Mouse (Mus musculus): ENCODE data around the gene Prune2. TPM values are rescaled to one million over a fixed set of nuclear protein-coding genes. Genes with fewer than 3 reads are reported as not detected.
"Not testable (repeated sequence)": the region's sequence is repeated elsewhere in the genome, so short reads cannot be mapped to it uniquely, and the experiment has no call there.

Gene Prune2
- polyA plus RNA-seq, 1 experiment: 61.8 TPM

DNA sequence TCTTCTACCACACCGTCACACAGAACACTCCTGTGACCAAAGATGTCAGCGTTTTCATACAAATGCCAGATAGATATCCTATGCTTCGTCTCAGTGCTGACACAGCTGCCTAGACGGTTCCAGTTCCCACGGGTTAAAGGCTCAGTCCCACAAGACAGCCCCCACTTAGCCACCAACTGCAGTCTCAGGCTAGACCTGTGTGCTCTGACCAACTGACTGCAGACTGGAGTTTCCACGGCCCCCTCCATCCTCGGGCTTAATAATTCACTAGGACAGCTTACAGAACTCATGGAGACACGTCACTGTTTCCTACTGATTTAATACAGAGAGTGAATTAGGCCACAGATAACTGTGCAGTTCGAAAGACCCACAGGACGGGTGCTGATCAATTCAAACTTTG, 213.8 kb downstream of the Prune2 start:
- no peaks in the 10 kb centered on the region for H3K27me3 ChIP-seq (ENCODE audit: control insufficient read depth, insufficient read depth, insufficient read length)
- H3ac ChIP-seq (ENCODE audit: control insufficient read depth, insufficient read length): no peak overlapping the region

DNA sequence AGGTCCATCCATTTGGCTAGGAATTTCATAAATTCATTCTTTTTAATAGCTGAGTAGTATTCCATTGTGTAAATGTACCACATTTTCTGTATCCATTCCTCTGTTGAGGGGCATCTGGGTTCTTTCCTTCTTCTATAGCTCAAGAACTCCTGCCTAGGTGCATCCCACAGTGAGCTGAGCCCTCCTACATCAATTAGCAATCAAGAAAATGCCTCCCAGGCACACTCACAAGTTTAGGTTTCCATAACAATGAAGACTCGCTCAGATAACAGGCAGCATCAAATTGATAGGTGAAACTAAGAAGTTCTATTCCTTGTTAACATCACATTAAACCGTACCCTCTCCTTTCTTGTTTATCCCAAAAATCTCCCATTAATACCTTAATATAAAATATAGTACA, 218.6 kb downstream of the Prune2 start:
- not testable (repeated sequence) for H3ac ChIP-seq (ENCODE audit: control insufficient read depth, insufficient read length); H3K4me2 ChIP-seq (ENCODE audit: low read depth); H3K4me3 ChIP-seq; H3K79me2 ChIP-seq (ENCODE audit: control insufficient read depth, insufficient read depth); H3K27me3 ChIP-seq (ENCODE audit: control insufficient read depth, insufficient read depth, insufficient read length)
- peaks cover 81% of the 10 kb centered on the region for H3K36me3 ChIP-seq (ENCODE audit: control insufficient read depth, insufficient read depth)

More for the DNA sequence above, 213.8 kb downstream of the Prune2 start:
- Histone ChIP-seq H3K36me3 (ENCODE audit: control insufficient read depth, insufficient read depth) (peaks cover 63% of the 10 kb centered on the region), H3K4me3 (no peak overlapping the region), H3K79me2 (ENCODE audit: control insufficient read depth, insufficient read depth) (peaks cover 11% of the 10 kb centered on the region), H3K4me2 (ENCODE audit: low read depth) (no peak overlapping the region)
- TF ChIP-seq REST (IDR thresholded peaks at IDR 0.05; ENCODE audit: insufficient read depth, insufficient read length) (no peak), MYOD1 (IDR thresholded peaks at IDR 0.05; ENCODE audit: control insufficient read depth in 1 of 3, insufficient read length in 2 of 3, low read depth in 2 of 3) (no peak), SRF (IDR thresholded peaks at IDR 0.05; ENCODE audit: control insufficient read depth, insufficient read length, low read depth) (no peak), MAX (IDR thresholded peaks at IDR 0.05; ENCODE audit: low read depth) (no peak), USF1 (IDR thresholded peaks at IDR 0.05; ENCODE audit: low read depth) (no peak), CEBPB (IDR thresholded peaks at IDR 0.05; ENCODE audit: insufficient read depth, poor library complexity, severe bottlenecking) (no peak), POLR2AphosphoS2 (IDR thresholded peaks at IDR 0.05; ENCODE audit: insufficient read length, low read depth) (no peak)

DNA sequence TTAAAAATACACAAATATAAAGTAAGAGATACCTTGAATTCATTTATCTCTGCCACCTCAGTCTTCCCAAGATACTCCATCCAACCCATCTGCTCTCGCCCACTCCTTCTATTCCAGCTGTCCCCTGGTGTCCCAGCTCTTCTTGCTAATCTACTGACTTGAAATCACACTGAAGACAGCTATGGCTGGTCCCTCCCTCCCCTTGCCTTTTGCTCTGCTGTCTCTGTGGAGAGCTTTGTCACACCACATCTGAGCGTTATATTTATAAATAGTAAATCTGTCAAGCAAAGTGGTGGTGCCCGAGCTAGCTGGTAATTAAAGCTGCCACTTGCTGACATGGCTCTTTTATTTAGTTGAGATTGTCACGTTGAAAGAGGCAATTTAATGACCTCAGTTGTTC, 224.6 kb downstream of the Prune2 start:
- Histone ChIP-seq H3K27me3 (ENCODE audit: control insufficient read depth, insufficient read depth, insufficient read length) (no peaks in the 10 kb centered on the region), H3K4me2 (ENCODE audit: low read depth) (no peak overlapping the region), H3ac (ENCODE audit: control insufficient read depth, insufficient read length) (no peak overlapping the region), H3K79me2 (ENCODE audit: control insufficient read depth, insufficient read depth) (no peaks in the 10 kb centered on the region), H3K36me3 (ENCODE audit: control insufficient read depth, insufficient read depth) (peaks cover 85% of the 10 kb centered on the region), H3K4me3 (no peak overlapping the region)
- peak in 1 of 3 experiments; percentile 61 for TF ChIP-seq MYOD1 (IDR thresholded peaks at IDR 0.05; ENCODE audit: control insufficient read depth in 1 of 3, insufficient read length in 2 of 3, low read depth in 2 of 3)
- no peak for TF ChIP-seq SRF (IDR thresholded peaks at IDR 0.05; ENCODE audit: control insufficient read depth, insufficient read length, low read depth)
- peak in 1 of 3 experiments; percentile 21 for TF ChIP-seq MYOG (IDR thresholded peaks at IDR 0.05; ENCODE audit: control insufficient read depth in 1 of 3, insufficient read depth in 1 of 3, insufficient read length in 2 of 3, low read depth in 2 of 3)

GRCm38 (mm10) chr19:17194730-17195129, 238.8 kb downstream of the Prune2 start:
- H3ac ChIP-seq (ENCODE audit: control insufficient read depth, insufficient read length): no peak overlapping the region
- no peaks in the 10 kb centered on the region for H3K79me2 ChIP-seq (ENCODE audit: control insufficient read depth, insufficient read depth)
- peaks cover 72% of the 10 kb centered on the region for H3K36me3 ChIP-seq (ENCODE audit: control insufficient read depth, insufficient read depth)
- H3K4me2 ChIP-seq (ENCODE audit: low read depth): no peak overlapping the region
- no peak overlapping the region for H3K4me3 ChIP-seq
- TF ChIP-seq POLR2A (IDR thresholded peaks at IDR 0.05; ENCODE audit: insufficient read length, low read depth) (no peak), REST (IDR thresholded peaks at IDR 0.05; ENCODE audit: insufficient read depth, insufficient read length) (no peak), E2F4 (IDR thresholded peaks at IDR 0.05; ENCODE audit: insufficient read depth) (no peak), SRF (IDR thresholded peaks at IDR 0.05; ENCODE audit: control insufficient read depth, insufficient read length, low read depth) (no peak), POLR2AphosphoS2 (IDR thresholded peaks at IDR 0.05; ENCODE audit: insufficient read length, low read depth) (no peak), MYOG (IDR thresholded peaks at IDR 0.05; ENCODE audit: control insufficient read depth in 1 of 3, insufficient read depth in 1 of 3, insufficient read length in 2 of 3, low read depth in 2 of 3) (no peak), TCF12 (IDR thresholded peaks at IDR 0.05; ENCODE audit: insufficient read depth, poor library complexity, severe bottlenecking) (no peak), MAX (IDR thresholded peaks at IDR 0.05; ENCODE audit: low read depth) (no peak), MYOD1 (IDR thresholded peaks at IDR 0.05; ENCODE audit: control insufficient read depth in 1 of 3, insufficient read length in 2 of 3, low read depth in 2 of 3) (no peak), CEBPB (IDR thresholded peaks at IDR 0.05; ENCODE audit: insufficient read depth, poor library complexity, severe bottlenecking) (no peak), TCF3 (IDR thresholded peaks at IDR 0.05; ENCODE audit: insufficient read length, low read depth) (no peak), USF1 (IDR thresholded peaks at IDR 0.05; ENCODE audit: low read depth) (no peak)
- H3K27me3 ChIP-seq (ENCODE audit: control insufficient read depth, insufficient read depth, insufficient read length): no peaks in the 10 kb centered on the region

- Histone ChIP-seq H3ac (ENCODE audit: control insufficient read depth, insufficient read length) (no peak overlapping the region), H3K27me3 (ENCODE audit: control insufficient read depth, insufficient read depth, insufficient read length) (no peaks in the 10 kb centered on the region), H3K36me3 (ENCODE audit: control insufficient read depth, insufficient read depth) (peaks cover 90% of the 10 kb centered on the region), H3K79me2 (ENCODE audit: control insufficient read depth, insufficient read depth) (no peaks in the 10 kb centered on the region), H3K4me3 (no peak overlapping the region), H3K4me2 (ENCODE audit: low read depth) (no peak overlapping the region)
- TF ChIP-seq POLR2A (IDR thresholded peaks at IDR 0.05; ENCODE audit: insufficient read length, low read depth) (no peak), E2F4 (IDR thresholded peaks at IDR 0.05; ENCODE audit: insufficient read depth) (no peak), MYOG (IDR thresholded peaks at IDR 0.05; ENCODE audit: control insufficient read depth in 1 of 3, insufficient read depth in 1 of 3, insufficient read length in 2 of 3, low read depth in 2 of 3) (no peak), CEBPB (IDR thresholded peaks at IDR 0.05; ENCODE audit: insufficient read depth, poor library complexity, severe bottlenecking) (no peak), REST (IDR thresholded peaks at IDR 0.05; ENCODE audit: insufficient read depth, insufficient read length) (no peak), TCF12 (IDR thresholded peaks at IDR 0.05; ENCODE audit: insufficient read depth, poor library complexity, severe bottlenecking) (no peak), POLR2AphosphoS2 (IDR thresholded peaks at IDR 0.05; ENCODE audit: insufficient read length, low read depth) (no peak)
These were observed 243.1 kb downstream of the Prune2 start for GRCm38 (mm10) chr19:17199059-17199458.

Data from myocyte (in vitro differentiated cells).